Mouse (Mus musculus) embryonic facial prominence, embryonic 15.5 days (tissue): ENCODE data around the gene Defb13. TPM values are rescaled to one million over a fixed set of nuclear protein-coding genes. Genes with fewer than 3 reads are reported as not detected.
"Not testable (repeated sequence)": the region's sequence is repeated elsewhere in the genome, so short reads cannot be mapped to it uniquely, and the experiment has no call there.

ENCODE experiments used
- ATAC-seq: fragments of 200-750 bp; cut with Nextera tagmentation; 2 replicates; pipeline ENCODE4 v1.8.0; 2017; ENCODE audit warnings: low read depth, moderate TSS enrichment; ENCODE audit not compliant: insufficient number of reproducible peaks, low FRiP score, low TSS enrichment
- H3K27ac ChIP-seq: fragments of 300-500 bp; sonication (generic); replicated peaks from 2 replicates; pipeline ENCODE4 v1.5.1; 2015; ENCODE audit warnings: mild to moderate bottlenecking, inconsistent platforms
- H3K27me3 ChIP-seq: fragments of 300-500 bp; sonication (generic); 2 replicates; pipeline ENCODE4 v1.6.1; 2015; ENCODE audit warnings: inconsistent platforms
- H3K36me3 ChIP-seq: fragments of 300-500 bp; sonication (generic); 2 replicates; pipeline ENCODE4 v1.6.1; 2015; ENCODE audit warnings: mild to moderate bottlenecking, inconsistent platforms
- H3K4me1 ChIP-seq: fragments of 300-500 bp; sonication (generic); 2 replicates; pipeline ENCODE4 v1.6.1; 2015; ENCODE audit warnings: inconsistent platforms
- H3K4me2 ChIP-seq: fragments of 300-500 bp; sonication (generic); replicated peaks from 2 replicates; pipeline ENCODE4 v1.6.1; 2015; ENCODE audit warnings: mild to moderate bottlenecking, inconsistent platforms
- H3K4me3 ChIP-seq: fragments of 300-500 bp; sonication (generic); replicated peaks from 2 replicates; pipeline ENCODE4 v1.5.1; 2015; ENCODE audit warnings: mild to moderate bottlenecking, inconsistent platforms
- H3K9ac ChIP-seq: fragments of 300-500 bp; sonication (generic); 2 replicates; pipeline ENCODE4 v1.6.1; 2015; ENCODE audit warnings: inconsistent platforms
- H3K9me3 ChIP-seq: fragments of 300-500 bp; sonication (generic); replicated peaks from 2 replicates; pipeline ENCODE4 v1.6.1; 2016; ENCODE audit warnings: inconsistent platforms
- WGBS: fragments of 180-500 bp; shearing (Covaris S2); methylation state at CpG from one replicate; pipeline ENCODE4 v1.1.7; 2015; 5-methylcytosine and 5-hydroxymethylcytosine counted together
- polyA plus RNA-seq: library from polyadenylated mRNA; unstranded; fragments of >200 nt; fragmentation: Nextera tagmentation; extraction: Ambion mirVana; gene quantifications from 2 replicates; pipeline ENCODE4 v1.2.1, GENCODE M21; 2015

Gene Defb13
- not detected in 2 replicates for polyA plus RNA-seq

- Histone ChIP-seq H3K4me1 (no peaks in the 10 kb centered on the region), H3K27me3 (no peaks in the 10 kb centered on the region), H3K27ac (no peak within 1 kb of the TSS), H3K4me3 (no peak within 1 kb of the TSS), H3K9me3 (no peaks in the 10 kb centered on the region), H3K9ac (no peak within 1 kb of the TSS), H3K4me2 (no peak within 1 kb of the TSS), H3K36me3 (no peaks in the 10 kb centered on the region)
- 73% methylated on average over 6 of the region's 6 CpGs for WGBS
- no peak for ATAC-seq
Observed at GRCm38 (mm10) chr8:21946462-21946861, at the start of gene Defb13. Gene Defb13, plus strand, starts transcription at chr8:21946762.

GRCm38 (mm10) chr8:21906290-21906689, 40.3 kb upstream of the Defb13 start, which contains the start of gene Defb11:
Gene Defb11, minus strand, starts transcription at chr8:21906412.
- H3K9me3 ChIP-seq, H3K27me3 ChIP-seq, H3K4me2 ChIP-seq, H3K9ac ChIP-seq, H3K27ac ChIP-seq, H3K4me3 ChIP-seq, H3K4me1 ChIP-seq, ATAC-seq, H3K36me3 ChIP-seq: not testable (repeated sequence)

- ATAC-seq: no peak
- Histone ChIP-seq H3K4me3 (no peak overlapping the region), H3K36me3 (no peaks in the 10 kb centered on the region), H3K4me2 (no peak overlapping the region), H3K9ac (no peak overlapping the region), H3K4me1 (no peaks in the 10 kb centered on the region), H3K9me3 (no peaks in the 10 kb centered on the region), H3K27me3 (no peaks in the 10 kb centered on the region), H3K27ac (no peak overlapping the region)
- WGBS: 3% methylated on average over 1 of the region's 1 CpGs
Observed at GRCm38 (mm10) chr8:21911931-21912330, 34.6 kb upstream of the Defb13 start.

- no peak for ATAC-seq
- Histone ChIP-seq H3K4me2 (no peak overlapping the region), H3K9me3 (no peaks in the 10 kb centered on the region), H3K4me1 (no peaks in the 10 kb centered on the region), H3K27ac (no peak overlapping the region), H3K27me3 (no peaks in the 10 kb centered on the region), H3K4me3 (no peak overlapping the region), H3K9ac (no peak overlapping the region), H3K36me3 (no peaks in the 10 kb centered on the region)
- WGBS: 18% methylated on average over 2 of the region's 2 CpGs
Observed at GRCm38 (mm10) chr8:21912554-21912953, 34.0 kb upstream of the Defb13 start.

GRCm38 (mm10) chr8:21915625-21916024, 30.9 kb upstream of the Defb13 start:
- 86% methylated on average over 3 of the region's 3 CpGs for WGBS

GRCm38 (mm10) chr8:21930754-21931153, 15.8 kb upstream of the Defb13 start:
- not testable (repeated sequence) for H3K36me3 ChIP-seq, H3K4me1 ChIP-seq, H3K9me3 ChIP-seq, H3K9ac ChIP-seq, H3K27me3 ChIP-seq, H3K27ac ChIP-seq, H3K4me2 ChIP-seq, H3K4me3 ChIP-seq, ATAC-seq
- WGBS: 80% methylated on average over 3 of the region's 3 CpGs

More at GRCm38 (mm10) chr8:21915625-21916024, 30.9 kb upstream of the Defb13 start:
- no peaks in the 10 kb centered on the region for H3K9me3 ChIP-seq
- no peak overlapping the region for H3K9ac ChIP-seq
- no peaks in the 10 kb centered on the region for H3K27me3 ChIP-seq
- no peak overlapping the region for H3K27ac ChIP-seq
- H3K4me1 ChIP-seq: no peaks in the 10 kb centered on the region
- no peak overlapping the region for H3K4me3 ChIP-seq
- no peak for ATAC-seq
- no peak overlapping the region for H3K4me2 ChIP-seq
- H3K36me3 ChIP-seq: no peaks in the 10 kb centered on the region

GRCm38 (mm10) chr8:21932610-21933009, 14.0 kb upstream of the Defb13 start, which contains the start of gene Defb15:
Gene Defb15, minus strand, starts transcription at chr8:21932710.
- no peak for ATAC-seq
- no peaks in the 10 kb centered on the region for H3K4me1 ChIP-seq
- H3K4me3 ChIP-seq: no peak within 1 kb of the TSS
- no peaks in the 10 kb centered on the region for H3K9me3 ChIP-seq
- no peak within 1 kb of the TSS for H3K4me2 ChIP-seq
- no peak within 1 kb of the TSS for H3K9ac ChIP-seq
- H3K36me3 ChIP-seq: no peaks in the 10 kb centered on the region
- H3K27ac ChIP-seq: no peak within 1 kb of the TSS
- H3K27me3 ChIP-seq: no peaks in the 10 kb centered on the region
- 91% methylated on average over 6 of the region's 6 CpGs for WGBS

GRCm38 (mm10) chr8:21938052-21938451, 8.5 kb upstream of the Defb13 start, which contains the start of gene Defb35:
Gene Defb35, plus strand, starts transcription at chr8:21938352.
- not testable (repeated sequence) for H3K4me3 ChIP-seq, H3K9me3 ChIP-seq, H3K27ac ChIP-seq, H3K27me3 ChIP-seq, H3K9ac ChIP-seq, ATAC-seq, H3K36me3 ChIP-seq, H3K4me1 ChIP-seq, H3K4me2 ChIP-seq
- WGBS: 84% methylated on average over 4 of the region's 4 CpGs

GRCm38 (mm10) chr8:21947311-21948017, 902 bp downstream of the Defb13 start:
- Histone ChIP-seq H3K36me3 (no peaks in the 10 kb centered on the region), H3K4me1 (no peaks in the 10 kb centered on the region), H3K4me2 (no peak overlapping the region), H3K9ac (no peak overlapping the region), H3K9me3 (no peaks in the 10 kb centered on the region), H3K4me3 (no peak overlapping the region), H3K27ac (no peak overlapping the region), H3K27me3 (no peaks in the 10 kb centered on the region)
- WGBS: 54% methylated on average over 9 of the region's 9 CpGs
- no peak for ATAC-seq

GRCm38 (mm10) chr8:21955321-21955720, 8.8 kb downstream of the Defb13 start:
- no peaks in the 10 kb centered on the region for H3K27me3 ChIP-seq
- WGBS: 3% methylated on average over 9 of the region's 9 CpGs
- H3K4me1 ChIP-seq: no peaks in the 10 kb centered on the region
- H3K27ac ChIP-seq: no peak overlapping the region
- no peak overlapping the region for H3K4me2 ChIP-seq
- H3K9ac ChIP-seq: no peak overlapping the region
- no peak overlapping the region for H3K4me3 ChIP-seq
- no peaks in the 10 kb centered on the region for H3K36me3 ChIP-seq
- no peaks in the 10 kb centered on the region for H3K9me3 ChIP-seq
- no peak for ATAC-seq

- Histone ChIP-seq H3K27ac (no peak overlapping the region), H3K9me3 (no peaks in the 10 kb centered on the region), H3K36me3 (no peaks in the 10 kb centered on the region), H3K4me3 (no peak overlapping the region), H3K4me2 (no peak overlapping the region), H3K27me3 (no peaks in the 10 kb centered on the region), H3K9ac (no peak overlapping the region), H3K4me1 (no peaks in the 10 kb centered on the region)
- no peak for ATAC-seq
- 79% methylated on average over 3 of the region's 3 CpGs for WGBS
Observed at GRCm38 (mm10) chr8:21956336-21956735, 9.8 kb downstream of the Defb13 start.

- H3K36me3 ChIP-seq: no peaks in the 10 kb centered on the region
- H3K9me3 ChIP-seq: no peaks in the 10 kb centered on the region
- no peak within 1 kb of the TSS for H3K4me3 ChIP-seq
- H3K27me3 ChIP-seq: no peaks in the 10 kb centered on the region
- H3K9ac ChIP-seq: no peak within 1 kb of the TSS
- no peaks in the 10 kb centered on the region for H3K4me1 ChIP-seq
- WGBS: 78% methylated on average over 2 of the region's 2 CpGs
- no peak within 1 kb of the TSS for H3K27ac ChIP-seq
- H3K4me2 ChIP-seq: no peak within 1 kb of the TSS
- no peak for ATAC-seq
Observed at GRCm38 (mm10) chr8:21958414-21958813, 11.9 kb downstream of the Defb13 start, which contains the start of gene Fam90a1a. Gene Fam90a1a, plus strand, starts transcription at chr8:21958714.
